Mouse (Mus musculus) megakaryocyte, adult 5-6 weeks (primary cell): Measurements from ENCODE around the gene E330021D16Rik. TPM values are rescaled to one million over a fixed set of nuclear protein-coding genes. Genes with fewer than 3 reads are reported as not detected.

Experiments used
- total RNA-seq, 2 experiments: library from RNA; stranded (forward) in 1 of 2; stranded (reverse) in 1 of 2; fragments of 153-499, 151-499 nt in 1 of 2; fragments of 221-1000, 200-1000 nt in 1 of 2; gene quantifications; 2 replicates each; pipeline versions ENCODE4 v1.2.3 to v1.2.4; 2015 to 2017

The E330021D16Rik gene
- total RNA-seq, 2 experiments from 2014 or later, result not detected

Other genes starting within 250 kb of the E330021D16Rik start
- not detected in 2 replicates for gene Grin2b, start 242.1 kb downstream of the E330021D16Rik start, total RNA-seq (2015)
- not detected in 2 replicates for gene Grin2b, start 242.1 kb downstream of the E330021D16Rik start, total RNA-seq (2017)
- gene Gm8994, start 88.0 kb downstream of the E330021D16Rik start, total RNA-seq (2015), result not detected in 2 replicates
- gene Gm8994, start 88.0 kb downstream of the E330021D16Rik start, total RNA-seq (2017), result not detected in 2 replicates
- gene Atf7ip, start 90.6 kb upstream of the E330021D16Rik start, total RNA-seq (2015), result 101 and 129 TPM in 2 replicates
- gene Atf7ip, start 90.6 kb upstream of the E330021D16Rik start, total RNA-seq (2017), result 80.1 and 84.8 TPM in 2 replicates
- gene Plbd1, start 246.4 kb upstream of the E330021D16Rik start, total RNA-seq (2015), result 346 and 350 TPM in 2 replicates
- gene Plbd1, start 246.4 kb upstream of the E330021D16Rik start, total RNA-seq (2017), result 290 and 300 TPM in 2 replicates